Mouse (Mus musculus) liver, embryonic 14.5 days (tissue): ENCODE results near the gene Myt1l. TPM values are rescaled to one million over a fixed set of nuclear protein-coding genes. Genes with fewer than 3 reads are reported as not detected.

Source experiments
- ATAC-seq: fragments of 200-750 bp; cut with Nextera tagmentation; 2 replicates; pipeline ENCODE4 v1.8.0; 2017; ENCODE audit warnings: moderate number of reproducible peaks, mild to moderate bottlenecking, moderate library complexity; ENCODE audit not compliant: insufficient read depth
- DNase-seq, 3 experiments: peaks; one replicate each; pipeline ENCODE4 v3.0.0-alpha.2; 2012 to 2013; ENCODE audit warnings: low read depth in 3 of 3, low spot score in 3 of 3
- H3K27ac ChIP-seq: fragments of 300-500 bp; sonication (generic); 2 replicates; pipeline ENCODE4 v1.5.1; 2014; ENCODE audit warnings: moderate library complexity, mild to moderate bottlenecking, control low read depth, inconsistent platforms
- H3K27me3 ChIP-seq: fragments of 300-500 bp; sonication (generic); 2 replicates; pipeline ENCODE4 v1.6.1; 2014; ENCODE audit warnings: mild to moderate bottlenecking, low read length, moderate library complexity; ENCODE audit not compliant: control insufficient read depth, insufficient read depth
- H3K36me3 ChIP-seq: fragments of 300-500 bp; sonication (generic); replicated peaks from 2 replicates; pipeline ENCODE4 v1.6.1; 2014; ENCODE audit warnings: low read depth; ENCODE audit not compliant: control insufficient read depth, insufficient read depth
- H3K4me1 ChIP-seq, 2 experiments: fragments of 200-500 bp in 1 of 2; fragments of 300-500 bp in 1 of 2; sonication (generic) in 1 of 2; replicated peaks; 2 replicates each; pipeline ENCODE4 v1.6.1; 2012 to 2014; ENCODE audit warnings: antibody characterized with exemption in 1 of 2, inconsistent platforms in 1 of 2, low read length in 1 of 2; ENCODE audit not compliant: control insufficient read depth in 2 of 2, insufficient read depth in 2 of 2
- H3K4me2 ChIP-seq: fragments of 300-500 bp; sonication (generic); 2 replicates; pipeline ENCODE4 v1.6.1; 2014; ENCODE audit warnings: low read depth, mild to moderate bottlenecking, control low read depth, moderate library complexity
- H3K4me3 ChIP-seq, 2 experiments: fragments of 200-500 bp in 1 of 2; fragments of 300-500 bp in 1 of 2; sonication (generic) in 1 of 2; 2 replicates each; pipeline ENCODE4 v1.5.1; 2012 to 2014; ENCODE audit warnings: low read depth in 2 of 2, low read length in 2 of 2, mild to moderate bottlenecking in 2 of 2, control low read depth in 1 of 2, inconsistent platforms in 1 of 2, moderate library complexity in 1 of 2; ENCODE audit not compliant: insufficient read depth in 1 of 2
- H3K9ac ChIP-seq: fragments of 300-500 bp; sonication (generic); replicated peaks from 2 replicates; pipeline ENCODE4 v1.6.1; 2014; ENCODE audit warnings: mild to moderate bottlenecking, control low read depth, moderate library complexity
- H3K9me3 ChIP-seq: fragments of 300-500 bp; sonication (generic); 2 replicates; pipeline ENCODE4 v1.6.1; 2016; ENCODE audit warnings: low read length, mixed read lengths; ENCODE audit not compliant: control insufficient read depth
- CTCF ChIP-seq: IDR thresholded peaks from 2 replicates; pipeline ENCODE4 v1.5.1; 2016; ENCODE audit warnings: antibody characterized with exemption, low read depth, control low read depth
- EP300 ChIP-seq: IDR thresholded peaks from 2 replicates; pipeline ENCODE4 v1.6.1; 2016; ENCODE audit warnings: antibody characterized with exemption, low read depth
- WGBS: fragments of 180-500 bp; shearing (Covaris S2); extraction: QIAGEN DNeasy Blood & Tissue Kit; methylation state at CpG from one replicate; pipeline ENCODE4 v1.1.7; 2014; ENCODE audit not compliant: insufficient replicate concordance; 5-methylcytosine and 5-hydroxymethylcytosine counted together
- polyA plus RNA-seq, 2 experiments: library from polyadenylated mRNA; depleted of rRNA in 1 of 2; stranded (reverse) in 1 of 2; unstranded in 1 of 2; fragments of >200 nt; fragmentation: Nextera tagmentation in 1 of 2; extraction: Ambion mirVana in 1 of 2; gene quantifications; 2 replicates each; pipeline versions ENCODE4 v1.2.1 to v1.2.3; 2012 to 2014

The Myt1l gene
- polyA plus RNA-seq, 2 experiments: not detected

GRCm38 (mm10) chr12:29675594-29676362, 147.6 kb downstream of the Myt1l start:
- DNase-seq (no peak), ATAC-seq (no peak)
- Histone ChIP-seq H3K27me3 (no peaks in the 10 kb centered on the region), H3K4me1 (no peaks in the 10 kb centered on the region), H3K9me3 (no peaks in the 10 kb centered on the region), H3K36me3 (no peaks in the 10 kb centered on the region), H3K27ac (no peak overlapping the region), H3K4me2 (no peak overlapping the region), H3K4me3 (no peak overlapping the region), H3K9ac (no peak overlapping the region)
- WGBS: 39% methylated on average over 14 of the region's 14 CpGs
- peak; percentile 50 for TF ChIP-seq CTCF
- TF ChIP-seq EP300: no peak

- Histone ChIP-seq H3K27me3 (no peaks in the 10 kb centered on the region), H3K9me3 (no peaks in the 10 kb centered on the region), H3K36me3 (no peaks in the 10 kb centered on the region), H3K9ac (no peak overlapping the region), H3K4me2 (no peak overlapping the region), H3K4me3 (no peak overlapping the region), H3K27ac (no peak overlapping the region), H3K4me1 (no peaks in the 10 kb centered on the region)
- WGBS: 56% methylated on average over 8 of the region's 8 CpGs
- TF ChIP-seq CTCF (no peak), EP300 (no peak)
- no peak for ATAC-seq
- DNase-seq: no peak
Measured at GRCm38 (mm10) chr12:29682384-29682783, 154.2 kb downstream of the Myt1l start.

GRCm38 (mm10) chr12:29682946-29683345, 154.8 kb downstream of the Myt1l start:
- 63% methylated on average over 8 of the region's 8 CpGs for WGBS
- DNase-seq (no peak), ATAC-seq (no peak)
- no peaks in the 10 kb centered on the region for H3K9me3 ChIP-seq
- H3K27ac ChIP-seq: no peak overlapping the region
- no peak overlapping the region for H3K4me3 ChIP-seq
- H3K4me1 ChIP-seq: no peaks in the 10 kb centered on the region
- no peaks in the 10 kb centered on the region for H3K36me3 ChIP-seq
- TF ChIP-seq EP300: no peak
- no peak for TF ChIP-seq CTCF
- H3K27me3 ChIP-seq: no peaks in the 10 kb centered on the region
- no peak overlapping the region for H3K4me2 ChIP-seq
- no peak overlapping the region for H3K9ac ChIP-seq

GRCm38 (mm10) chr12:29686241-29686640, 158.1 kb downstream of the Myt1l start:
- Histone ChIP-seq H3K27ac (no peak overlapping the region), H3K27me3 (no peaks in the 10 kb centered on the region), H3K4me1 (no peaks in the 10 kb centered on the region), H3K9me3 (no peaks in the 10 kb centered on the region), H3K9ac (no peak overlapping the region), H3K4me2 (no peak overlapping the region), H3K36me3 (no peaks in the 10 kb centered on the region), H3K4me3 (no peak overlapping the region)
- ATAC-seq: no peak
- no peak for TF ChIP-seq CTCF
- TF ChIP-seq EP300: no peak
- WGBS: 49% methylated on average over 8 of the region's 8 CpGs
- no peak for DNase-seq

- H3K27ac ChIP-seq: no peak overlapping the region
- WGBS: 46% methylated on average over 5 of the region's 5 CpGs
- ATAC-seq (no peak), DNase-seq (no peak)
- no peak overlapping the region for H3K4me3 ChIP-seq
- no peaks in the 10 kb centered on the region for H3K27me3 ChIP-seq
- H3K4me1 ChIP-seq: no peaks in the 10 kb centered on the region
- H3K9me3 ChIP-seq: no peaks in the 10 kb centered on the region
- no peak overlapping the region for H3K4me2 ChIP-seq
- no peak overlapping the region for H3K9ac ChIP-seq
- H3K36me3 ChIP-seq: no peaks in the 10 kb centered on the region
- TF ChIP-seq EP300 (no peak), CTCF (no peak)
Measured at GRCm38 (mm10) chr12:29691566-29691965, 163.4 kb downstream of the Myt1l start.
